Mouse (Mus musculus): ENCODE measurements around the gene E2f4.

DNA sequence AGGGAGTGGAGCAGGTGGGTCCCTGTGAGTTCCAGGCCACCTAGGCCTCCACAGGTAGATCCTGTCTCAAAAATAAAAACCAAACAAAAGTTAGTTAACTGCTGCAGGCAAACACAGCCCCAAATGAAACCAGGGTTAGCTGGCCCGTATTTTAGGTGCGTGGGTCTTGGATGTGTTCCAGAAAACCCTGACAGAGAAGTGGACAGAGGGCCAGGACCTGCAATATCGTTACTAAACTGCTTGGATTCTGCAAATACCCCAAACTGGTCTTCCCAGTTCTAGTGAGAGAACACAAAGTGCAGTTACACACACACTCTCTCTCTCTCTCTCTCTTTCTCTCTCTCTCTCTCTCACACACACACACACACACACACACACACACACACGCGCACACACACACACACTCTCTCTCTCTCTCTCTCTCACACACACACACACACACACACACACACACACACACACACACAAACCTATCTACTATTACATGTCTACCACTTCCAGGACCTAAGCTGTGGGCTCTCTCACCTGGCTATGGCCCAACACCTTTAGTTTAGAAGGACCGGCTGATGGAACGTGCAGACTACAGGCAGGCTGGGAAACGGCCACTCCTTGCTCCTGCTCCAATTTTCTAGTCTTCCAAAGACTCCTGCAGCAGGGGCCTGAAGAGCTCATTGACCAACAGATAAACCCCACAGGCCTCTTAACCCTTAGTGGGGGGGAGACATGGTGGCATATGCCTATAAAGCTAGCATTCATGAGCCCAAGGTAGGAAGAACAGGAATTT is 46.5 kb downstream of the E2f4 start:
- no peak for TF ChIP-seq GATA1 (IDR thresholded peaks at IDR 0.05; ENCODE audit: borderline replicate concordance, low read length)
- TF ChIP-seq FLI1 (IDR thresholded peaks at IDR 0.05; ENCODE audit: low read length): no peak

All from megakaryocyte, embryonic 14.5 days (primary cell).